Comparison of ENCODE assay signal across 8 mouse cellular contexts in the genomic region with DNA sequence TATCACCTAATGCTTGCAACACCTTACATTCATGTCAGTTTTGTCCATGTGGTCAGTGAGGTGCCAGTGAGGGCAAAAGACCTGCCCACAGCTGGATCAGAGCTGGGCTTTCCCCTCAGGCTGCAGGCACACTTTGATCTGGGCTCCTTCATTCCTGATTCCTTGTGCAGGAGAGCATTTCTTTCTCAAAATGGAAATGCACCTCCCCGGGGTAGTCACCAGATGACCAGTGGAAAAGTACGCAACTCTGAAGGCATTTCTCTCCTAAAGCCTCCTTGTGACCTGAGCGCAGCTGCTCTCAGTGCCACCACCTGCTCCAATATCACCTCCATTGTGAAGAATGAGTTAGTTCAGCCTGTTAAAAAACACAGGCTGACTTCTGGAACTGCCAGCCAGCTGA. TPM values are rescaled to one million over a fixed set of nuclear protein-coding genes. Genes with fewer than 3 reads are reported as not detected.
A peak's percentile ranks its signal among the peaks of the same experiment; 100 is the strongest.
DNase-seq lines count a peak whose midpoint lies in the region; ATAC-seq and TF ChIP-seq lines count a peak whose summit lies in the region.

A gene (plus strand): TSS at position 301 of the 400 bp plus-strand sequence.

- TF ChIP-seq POLR2A in limb, embryonic 14.5 days (IDR thresholded peaks at IDR 0.05; ENCODE audit: borderline replicate concordance, extremely low read depth, insufficient read depth, insufficient read length): no peak
- TF ChIP-seq POLR2A in small intestine, adult 2 months (IDR thresholded peaks at IDR 0.05; ENCODE audit: low read depth, low read length): no peak

- peak within 1 kb of the TSS; percentile 85 for H3K9ac ChIP-seq in intestine, embryonic 14.5 days (ENCODE audit: low read length)
- peak within 1 kb of the TSS; percentile 82 for H3K9ac ChIP-seq in limb, embryonic 14.5 days (ENCODE audit: low read depth, low read length, severe bottlenecking)

- intact Hi-C loops in gastrocnemius, postnatal 14 days (cut with DNase I; ENCODE audit: low total_unique reads): no loop called here

- no peaks in the 10 kb centered on the region for H3K9me3 ChIP-seq in intestine, embryonic 14.5 days (ENCODE audit: control insufficient read depth, low read length)
- H3K9me3 ChIP-seq in limb, embryonic 14.5 days (ENCODE audit: control insufficient read depth, low read length): no peaks in the 10 kb centered on the region

- DNase-seq in heart, adult 18-20 months: no peak
- no peak for DNase-seq in heart, adult 11 months
- no peak for DNase-seq in adrenal gland, postnatal 36 days
- DNase-seq in gastrocnemius, postnatal 14 days: no peak
- DNase-seq in intestine, embryonic 14.5 days (ENCODE audit: low spot score): no peak
- DNase-seq in limb, embryonic 14.5 days (ENCODE audit: low spot score): no peak
- no peak for DNase-seq in thymus, postnatal 14 days

- H3K36me3 ChIP-seq in intestine, embryonic 14.5 days (ENCODE audit: control insufficient read depth, insufficient read depth, low read length): no peaks in the 10 kb centered on the region
- H3K36me3 ChIP-seq in limb, embryonic 14.5 days (ENCODE audit: control insufficient read depth, insufficient read depth, low read length): no peaks in the 10 kb centered on the region
- H3K36me3 ChIP-seq in small intestine, adult 2 months (ENCODE audit: control insufficient read depth, insufficient read depth, low read length): no peaks in the 10 kb centered on the region

- H3K27ac ChIP-seq in intestine, embryonic 14.5 days (ENCODE audit: low read depth): peak within 1 kb of the TSS; percentile 44; the same call in 1 of the 2 replicates
- 0 out of 2 replicates have a peak within 1 kb of the TSS, but pooled peaks have one; percentile 80 for H3K27ac ChIP-seq in limb, embryonic 14.5 days (replicated peaks; ENCODE audit: low read depth, low read length)
- peak within 1 kb of the TSS; percentile 84 for H3K27ac ChIP-seq in small intestine, adult 2 months (ENCODE audit: insufficient read depth, low read depth, low read length)

- H3K4me1 ChIP-seq in intestine, embryonic 14.5 days (replicated peaks; ENCODE audit: control insufficient read depth, insufficient read depth, low read length): peaks cover 33% of the 10 kb centered on the region
- peaks cover 37% of the 10 kb centered on the region for H3K4me1 ChIP-seq in limb, embryonic 14.5 days (ENCODE audit: control insufficient read depth, insufficient read depth, low read length)
- peaks cover 19% of the 10 kb centered on the region; the same call in 1 of the 2 replicates for H3K4me1 ChIP-seq in small intestine, adult 2 months (ENCODE audit: control insufficient read depth, insufficient read depth, insufficient read length, low read length)

- TF ChIP-seq CTCF in small intestine, adult 2 months (IDR thresholded peaks at IDR 0.05; ENCODE audit: extremely low read depth, insufficient read length, insufficient replicate concordance, low read depth, low read length): no peak

- H3K4me2 ChIP-seq in intestine, embryonic 14.5 days (ENCODE audit: low read length): peak within 1 kb of the TSS; percentile 73
- peak within 1 kb of the TSS; percentile 71 for H3K4me2 ChIP-seq in limb, embryonic 14.5 days (replicated peaks; ENCODE audit: low read depth, low read length, severe bottlenecking)

- H3K27me3 ChIP-seq in intestine, embryonic 14.5 days (replicated peaks; ENCODE audit: control insufficient read depth, insufficient read depth, low read length): no peaks in the 10 kb centered on the region
- H3K27me3 ChIP-seq in limb, embryonic 14.5 days (ENCODE audit: control insufficient read depth, insufficient read depth, low read length): no peaks in the 10 kb centered on the region
- H3K27me3 ChIP-seq in small intestine, adult 2 months (ENCODE audit: control insufficient read depth, insufficient read depth, low read length): no peaks in the 10 kb centered on the region

- peak within 1 kb of the TSS; percentile 76 for H3K4me3 ChIP-seq in intestine, embryonic 14.5 days (ENCODE audit: low read depth, low read length)
- H3K4me3 ChIP-seq in limb, embryonic 14.5 days (replicated peaks; ENCODE audit: low read length): peak within 1 kb of the TSS; percentile 64
- peak within 1 kb of the TSS; percentile 73 for H3K4me3 ChIP-seq in small intestine, adult 2 months (ENCODE audit: low read depth, low read length)

- ATAC-seq in intestine, embryonic 14.5 days (replicated peaks; ENCODE audit: low FRiP score, low TSS enrichment, low read depth): no peak
- ATAC-seq in limb, embryonic 14.5 days (ENCODE audit: low FRiP score, low read depth): no peak

- WGBS in intestine, embryonic 14.5 days: 72% methylated on average over 3 of the region's 3 CpGs
- WGBS in limb, embryonic 14.5 days: 56% methylated on average over 3 of the region's 3 CpGs
- 85% methylated on average over 3 of the region's 3 CpGs for WGBS in small intestine, adult 2 months

RNA-seq across cellular contexts. Expression of the gene that starts here (rescaled TPM):
- 100 to 1,000 TPM; 123 to 131 TPM for total RNA-seq in heart, adult 18-20 months (2021)
- 100 to 1,000 TPM; 201 to 212 TPM for total RNA-seq in adrenal gland, postnatal 36 days (2021)
- 100 to 1,000 TPM in 1 of 2 experiments, 10 to 100 TPM in 1; 94.7 to 120 TPM for total RNA-seq in gastrocnemius, postnatal 14 days (2021)
- polyA plus RNA-seq in intestine, embryonic 14.5 days (2014; fragmentation: Nextera tagmentation; extraction: Ambion mirVana): 56.2 and 57.2 TPM in 2 replicates
- 122 and 128 TPM in 2 replicates for polyA plus RNA-seq in limb, embryonic 14.5 days (2012; rRNA removed)
- polyA plus RNA-seq in limb, embryonic 14.5 days (2014; fragmentation: Nextera tagmentation; extraction: Ambion mirVana): 87.1 and 99.6 TPM in 2 replicates
- polyA plus RNA-seq in small intestine, adult 2 months (2012; rRNA removed): 38.8 and 76.4 TPM in 2 replicates
